Mouse (Mus musculus) natural killer cell, adult 2 months (primary cell): ENCODE measurements around the gene Arhgef28.

Experiments
- DNase-seq, 2 experiments: peaks; one replicate each; pipeline ENCODE4 v3.0.0; 2022; ENCODE audit warnings: low spot score in 2 of 2

Gene Arhgef28

DNA sequence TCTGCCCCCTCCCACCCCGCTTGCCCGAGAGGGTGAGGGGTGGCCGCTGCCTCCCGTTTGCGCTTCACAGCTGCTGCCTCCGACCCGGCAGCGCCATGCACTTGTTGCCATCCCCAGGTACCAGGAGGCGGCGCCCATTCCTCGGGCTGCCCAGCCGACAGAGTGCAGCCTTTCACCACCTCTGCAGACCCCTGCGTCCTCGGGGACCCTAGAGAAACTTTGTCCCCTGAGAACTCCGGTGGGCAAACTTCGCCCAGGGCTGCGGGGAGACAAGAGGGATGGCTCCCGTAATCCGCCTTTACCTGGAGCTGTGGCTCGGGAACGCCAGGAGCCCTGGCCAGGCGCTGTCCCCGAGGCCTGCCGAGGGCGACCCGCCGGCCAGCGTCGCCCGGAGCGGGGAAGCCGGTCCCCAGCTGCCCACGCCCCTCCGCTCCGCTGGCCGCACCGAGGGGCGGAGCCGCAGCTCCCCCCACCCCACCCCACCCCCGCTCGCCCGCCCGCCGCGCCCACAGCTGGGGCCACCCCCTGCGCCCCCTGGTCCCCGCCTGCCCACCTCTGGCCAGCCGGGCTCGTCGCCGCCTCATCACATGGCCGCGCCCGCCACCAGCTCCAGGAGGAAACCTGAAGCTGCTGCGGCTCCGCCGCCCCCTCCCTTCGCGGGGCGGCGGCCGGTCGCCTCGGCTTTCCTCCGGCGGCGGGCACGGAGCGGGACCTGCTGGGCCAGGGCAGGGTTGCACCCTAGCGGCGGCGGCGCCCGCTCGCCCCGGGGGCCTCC, at the start of gene Arhgef28:
TSS of gene Arhgef28 (minus strand) at position 669 of the 775 bp plus-strand sequence.
- DNase-seq = peak in 1 of 2 experiments; percentile 7

DNA sequence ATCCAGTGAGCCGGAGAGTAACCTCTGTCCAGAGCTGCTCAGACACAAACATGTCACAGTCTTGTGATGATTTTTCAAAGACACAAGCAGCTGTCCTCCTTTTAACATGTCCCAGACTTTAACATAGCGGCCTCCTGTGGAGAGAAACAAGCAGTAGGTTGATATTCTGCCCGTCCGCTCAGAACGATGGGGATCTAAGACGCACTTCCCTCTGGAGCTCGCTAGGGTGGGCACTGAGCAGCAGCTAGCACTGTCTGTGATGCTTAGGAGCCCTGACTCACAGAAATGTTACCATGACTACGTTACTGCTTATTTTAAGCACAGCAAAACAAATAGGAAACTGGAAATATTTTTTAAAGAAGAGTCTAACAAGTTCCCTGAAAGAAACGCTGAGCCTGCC, 48.7 kb upstream of the Arhgef28 start:
- DNase-seq = no peak

GRCm38 (mm10) chr13:98249594-98249993, 43.4 kb upstream of the Arhgef28 start:
- DNase-seq = no peak

GRCm38 (mm10) chr13:98245386-98245785, 39.1 kb upstream of the Arhgef28 start:
- no peak for DNase-seq

GRCm38 (mm10) chr13:98244571-98245350, 38.5 kb upstream of the Arhgef28 start:
- no peak for DNase-seq

GRCm38 (mm10) chr13:98241531-98242282, 35.5 kb upstream of the Arhgef28 start:
- DNase-seq = no peak

DNA sequence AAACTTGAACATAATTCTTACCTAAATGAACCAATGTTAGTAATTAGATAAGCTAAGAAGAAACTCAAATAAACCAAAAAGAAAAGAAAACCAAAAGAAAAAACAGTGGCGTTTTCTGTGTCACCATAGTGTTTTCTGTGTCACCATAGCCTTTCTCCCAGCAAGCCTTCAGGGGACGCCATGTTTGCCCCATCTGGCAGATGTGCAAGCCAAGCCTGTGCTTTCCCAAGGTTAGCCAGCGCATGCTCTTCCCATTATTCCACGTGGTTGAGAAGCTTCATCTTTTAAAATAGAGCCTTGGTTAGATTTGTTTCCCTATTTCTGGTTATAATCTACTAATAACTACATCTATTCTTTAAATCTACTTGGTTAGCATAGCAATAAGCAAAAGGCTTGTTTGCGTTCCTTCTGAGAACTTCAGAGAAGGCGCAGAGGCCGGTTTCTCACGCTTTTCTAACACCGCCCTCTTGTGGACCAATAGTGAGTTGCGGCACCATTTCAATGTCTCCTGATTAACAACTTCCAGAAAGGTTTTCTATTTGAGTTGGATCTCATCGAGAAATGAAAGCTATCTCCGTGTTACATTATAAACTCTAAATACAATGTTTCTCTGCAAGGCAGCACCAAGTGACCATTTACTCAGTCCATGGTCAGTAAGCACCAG, 33.9 kb upstream of the Arhgef28 start:
- peak; percentile 16 to 42 for DNase-seq

DNA sequence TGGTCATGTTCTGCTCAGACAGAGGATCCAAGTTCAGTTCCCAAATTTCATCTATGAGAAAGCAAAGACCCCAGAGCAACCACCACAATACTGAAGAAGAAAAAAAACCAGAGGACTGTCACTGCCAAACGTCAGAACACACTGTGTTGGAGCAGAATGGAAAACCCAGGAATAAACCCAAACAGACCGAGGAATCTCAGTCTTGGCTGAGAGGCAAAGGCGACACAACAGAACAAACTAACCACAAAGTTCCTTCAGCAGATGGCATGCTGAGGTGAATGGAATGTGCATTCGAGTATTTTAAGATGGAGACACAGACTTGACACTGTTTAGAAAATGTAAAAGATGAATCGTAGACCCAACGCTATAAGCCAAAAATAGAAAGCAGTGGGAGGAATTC, 29.2 kb upstream of the Arhgef28 start:
- no peak for DNase-seq

GRCm38 (mm10) chr13:98230511-98230910, 24.3 kb upstream of the Arhgef28 start:
- no peak for DNase-seq

DNA sequence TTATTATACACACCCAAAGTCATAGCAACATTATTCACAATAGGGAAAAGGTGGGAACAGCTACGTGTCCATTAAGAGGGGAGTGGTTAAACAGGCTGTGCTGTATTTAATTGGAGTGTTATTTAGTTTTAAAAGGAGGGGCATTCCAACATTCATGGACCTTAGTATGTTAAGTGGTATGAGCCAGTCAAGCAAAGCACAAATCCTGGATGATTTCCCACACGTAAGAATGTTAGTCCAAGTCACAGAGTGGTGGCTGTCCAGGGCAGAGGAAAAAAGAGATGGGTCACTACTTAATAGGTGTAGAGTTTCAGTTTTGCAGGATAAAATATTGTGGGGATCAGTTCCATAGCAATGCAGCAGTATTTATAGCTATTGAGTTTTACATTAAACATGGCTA, 20.0 kb upstream of the Arhgef28 start:
- no peak for DNase-seq

GRCm38 (mm10) chr13:98222848-98223247, 16.6 kb upstream of the Arhgef28 start:
- DNase-seq = no peak

- DNase-seq = no peak
These were observed 3.9 kb upstream of the Arhgef28 start for GRCm38 (mm10) chr13:98210137-98210536.

- DNase-seq = no peak
These were observed 2.6 kb upstream of the Arhgef28 start for GRCm38 (mm10) chr13:98208842-98209241.

- no peak for DNase-seq
These were observed 269 bp upstream of the Arhgef28 start for GRCm38 (mm10) chr13:98206546-98206870.

DNA sequence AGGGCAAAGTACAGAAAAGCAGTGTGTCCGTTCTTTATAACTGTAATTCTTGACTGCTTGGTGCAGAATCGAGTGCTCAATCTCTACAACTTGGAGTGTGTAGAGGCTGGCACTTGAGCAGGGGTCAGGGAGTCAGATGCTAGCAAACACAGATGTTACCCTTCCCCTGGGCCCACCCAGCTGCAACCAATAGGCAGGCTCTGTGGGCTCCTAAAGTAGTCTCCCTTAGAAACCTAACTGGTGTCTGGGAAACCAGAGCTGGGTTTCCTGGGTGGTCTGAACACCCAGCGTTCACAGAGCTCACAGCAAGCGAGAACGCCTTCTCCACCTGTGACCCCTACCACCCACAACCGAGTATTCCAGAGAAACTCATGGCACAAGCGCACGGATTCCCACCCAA, 1.1 kb downstream of the Arhgef28 start:
- no peak for DNase-seq

- no peak for DNase-seq
These were observed 1.9 kb downstream of the Arhgef28 start for GRCm38 (mm10) chr13:98204371-98204770.

- no peak for DNase-seq
These were observed 4.8 kb downstream of the Arhgef28 start for GRCm38 (mm10) chr13:98201436-98201835.

- no peak for DNase-seq
These were observed 13.6 kb downstream of the Arhgef28 start for GRCm38 (mm10) chr13:98192596-98192995.

- DNase-seq = no peak
These were observed 17.7 kb downstream of the Arhgef28 start for GRCm38 (mm10) chr13:98188500-98188899.

GRCm38 (mm10) chr13:98187904-98188303, 18.3 kb downstream of the Arhgef28 start:
- DNase-seq = no peak

DNA sequence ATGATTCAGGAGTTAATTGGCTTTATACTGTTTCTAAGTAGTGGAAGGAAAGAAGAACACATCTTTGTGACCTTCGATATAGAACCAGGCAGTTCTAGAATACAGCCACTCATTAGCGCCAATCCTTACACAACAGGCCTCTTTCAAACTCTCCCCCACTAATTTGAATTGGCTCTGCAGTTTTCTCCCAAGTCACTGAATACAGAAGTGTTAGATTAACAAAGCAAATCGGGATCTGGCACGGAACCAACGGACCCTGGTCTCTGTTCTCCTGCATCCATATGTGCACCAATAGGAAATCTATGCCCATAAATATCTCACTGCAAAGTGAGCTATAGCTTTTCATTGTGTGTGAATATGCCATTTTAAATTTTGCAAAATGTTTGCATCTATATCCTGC, 20.1 kb downstream of the Arhgef28 start:
- no peak for DNase-seq

DNA sequence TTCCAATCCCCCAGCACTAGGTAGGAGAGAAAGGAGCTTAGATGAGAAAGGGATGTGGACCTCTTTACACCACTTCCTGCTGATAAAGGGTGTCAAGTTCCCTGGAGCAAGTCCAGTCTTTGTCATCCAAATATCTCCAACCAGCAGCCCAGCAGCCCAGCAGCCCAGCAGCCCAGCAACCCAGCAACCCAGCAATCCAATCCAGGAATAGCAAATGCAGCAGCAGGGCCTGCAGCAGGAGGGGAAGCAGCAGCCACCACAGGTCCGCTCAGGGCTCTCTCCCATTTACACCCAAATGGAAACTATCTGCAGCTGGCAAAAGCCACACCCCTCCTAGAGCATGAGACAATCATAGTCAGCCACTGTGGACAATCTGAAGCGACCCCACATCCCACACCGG, 21.6 kb downstream of the Arhgef28 start:
- no peak for DNase-seq
